Mouse (Mus musculus): ENCODE results near the gene Camk2d.

The Camk2d gene

DNA sequence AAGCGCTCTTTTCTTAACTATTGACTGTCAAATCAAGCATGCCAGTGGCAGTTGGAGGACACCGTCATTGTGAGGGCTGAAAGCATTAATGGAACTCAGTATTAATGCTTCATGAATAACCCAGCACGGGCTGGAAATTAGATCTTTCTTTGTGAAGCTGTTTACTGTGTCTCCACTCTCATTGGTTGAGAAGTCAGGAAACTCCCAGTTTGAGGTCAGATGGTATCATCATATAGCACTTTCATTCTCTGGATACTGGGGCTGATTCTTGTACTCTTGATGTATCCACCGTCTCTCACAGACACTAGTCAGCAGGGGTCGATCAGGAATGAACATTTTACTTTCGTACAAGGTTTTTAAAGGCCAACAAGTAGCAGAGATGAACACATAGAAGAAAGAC lies 54.6 kb downstream of the Camk2d start:
- no peak for DNase-seq (ENCODE audit: low spot score in 2 of 2)

DNA sequence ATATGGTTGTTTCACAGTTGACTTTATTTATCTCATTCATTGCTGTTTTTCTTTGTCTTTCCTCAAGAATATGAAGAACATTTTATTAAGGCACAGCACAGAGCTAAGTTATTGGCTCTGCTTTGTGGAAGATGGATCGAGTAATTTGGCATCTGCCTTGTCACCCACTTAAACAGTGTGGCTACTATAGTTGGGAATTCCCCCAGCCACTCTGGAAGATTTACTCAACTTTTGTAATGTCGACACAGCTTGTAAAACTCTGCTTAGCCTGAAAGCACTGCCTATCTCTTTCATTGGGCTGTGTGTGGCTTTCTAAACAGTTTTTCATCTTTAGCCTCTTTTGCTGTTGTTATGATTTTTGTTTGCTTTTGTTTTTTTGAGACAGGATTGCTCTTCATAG lies 56.3 kb downstream of the Camk2d start:
- DNase-seq (ENCODE audit: low spot score in 2 of 2), result no peak

DNA sequence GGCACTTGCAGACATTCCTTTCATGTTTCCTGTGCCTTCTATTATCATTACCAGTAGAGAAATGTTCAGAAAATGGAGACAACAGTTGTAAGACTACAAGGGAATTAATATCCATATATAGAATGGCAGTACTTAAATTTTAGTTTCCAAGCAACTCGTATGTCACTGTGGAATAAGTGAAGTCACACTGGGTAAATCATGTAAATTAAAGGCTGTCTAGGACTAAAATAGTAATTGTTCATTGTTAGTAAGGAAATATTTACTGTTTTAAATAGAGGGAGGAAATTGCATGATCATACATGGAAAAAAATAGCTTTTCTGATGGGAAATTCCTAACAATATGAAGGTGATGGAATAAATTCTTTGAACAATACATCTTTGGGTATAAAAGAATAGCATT lies 57.0 kb downstream of the Camk2d start:
- DNase-seq (ENCODE audit: low spot score in 2 of 2), result no peak

DNA sequence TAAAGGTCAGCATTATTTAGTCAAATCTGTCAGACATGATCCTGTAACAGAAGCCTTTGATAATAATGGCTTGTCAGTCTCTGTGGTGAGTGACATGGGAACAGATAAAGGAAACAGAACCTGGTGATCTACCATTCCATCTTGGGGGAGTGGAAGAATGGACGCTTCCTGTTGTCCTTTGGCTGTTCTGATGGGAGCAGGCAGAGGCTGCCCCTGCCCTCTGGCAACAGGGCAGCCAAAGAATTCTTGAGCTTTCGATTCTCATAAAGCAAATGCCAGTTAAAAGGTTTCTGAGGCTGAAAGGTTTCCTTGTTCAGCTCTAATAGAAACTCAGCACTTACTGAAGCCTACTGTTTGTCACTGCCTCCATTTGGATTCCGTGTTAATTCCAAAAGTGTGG lies 60.1 kb downstream of the Camk2d start:
- no peak for DNase-seq (ENCODE audit: low spot score in 2 of 2)

DNA sequence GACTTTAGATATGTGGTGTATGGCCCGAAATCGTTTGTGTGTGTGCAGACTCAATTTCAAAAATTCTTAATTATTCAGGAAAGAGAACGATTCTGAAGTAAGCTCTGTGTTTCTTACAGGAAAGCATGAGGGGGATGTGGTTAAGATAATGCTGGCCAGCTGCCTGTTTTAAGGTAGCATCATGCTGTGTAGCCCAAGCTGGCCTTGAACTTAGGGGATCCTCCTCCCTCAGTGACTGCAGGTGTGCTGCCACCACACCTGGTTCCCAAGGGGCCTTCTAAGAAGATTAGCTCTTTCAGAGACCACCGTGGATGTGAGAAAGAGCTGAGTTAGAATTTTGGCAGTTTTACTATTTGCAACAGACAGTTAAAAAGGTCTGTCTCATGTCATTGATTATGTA lies 61.8 kb downstream of the Camk2d start:
- no peak for DNase-seq (ENCODE audit: low spot score in 2 of 2)

DNA sequence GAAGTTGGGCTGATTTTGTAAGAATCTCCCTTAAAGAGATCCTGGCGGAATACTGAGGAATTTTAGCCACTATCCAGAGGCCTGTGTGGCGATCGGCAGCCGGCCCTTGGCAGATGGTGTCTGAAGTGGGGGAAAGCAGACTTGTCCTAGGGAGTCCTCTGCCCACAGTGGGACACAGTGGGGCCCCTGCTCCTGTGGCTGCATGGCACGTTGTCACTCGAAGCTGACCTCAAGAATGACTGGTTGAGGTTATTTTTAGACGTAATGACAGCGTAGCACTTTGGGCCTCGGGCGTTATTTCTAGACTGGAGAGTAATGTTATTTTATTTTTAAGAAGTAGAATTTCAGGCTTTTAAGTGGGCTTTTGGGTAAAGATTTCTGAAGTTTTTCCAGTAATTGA lies 62.7 kb downstream of the Camk2d start:
- DNase-seq (ENCODE audit: low spot score in 2 of 2), result no peak

DNA sequence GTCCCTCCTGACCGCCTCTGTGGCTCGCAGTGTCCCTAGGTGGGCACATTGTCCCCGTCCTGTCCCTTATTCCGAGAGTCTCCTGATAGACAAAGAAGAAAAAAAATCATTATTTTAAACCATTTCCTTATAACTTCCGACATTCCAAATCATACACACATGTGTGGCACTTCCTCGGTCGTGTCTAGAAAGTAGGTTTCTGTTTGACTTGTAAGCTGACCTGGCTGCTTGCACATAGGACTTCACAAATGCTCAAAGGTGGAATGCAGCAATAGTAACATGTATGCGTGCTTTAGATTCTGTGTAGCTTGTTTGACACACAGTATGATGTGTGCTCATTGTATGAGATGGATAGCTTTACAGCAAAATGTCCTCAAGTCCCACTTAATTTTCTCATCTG lies 63.1 kb downstream of the Camk2d start:
- DNase-seq (ENCODE audit: low spot score in 2 of 2), result no peak

DNA sequence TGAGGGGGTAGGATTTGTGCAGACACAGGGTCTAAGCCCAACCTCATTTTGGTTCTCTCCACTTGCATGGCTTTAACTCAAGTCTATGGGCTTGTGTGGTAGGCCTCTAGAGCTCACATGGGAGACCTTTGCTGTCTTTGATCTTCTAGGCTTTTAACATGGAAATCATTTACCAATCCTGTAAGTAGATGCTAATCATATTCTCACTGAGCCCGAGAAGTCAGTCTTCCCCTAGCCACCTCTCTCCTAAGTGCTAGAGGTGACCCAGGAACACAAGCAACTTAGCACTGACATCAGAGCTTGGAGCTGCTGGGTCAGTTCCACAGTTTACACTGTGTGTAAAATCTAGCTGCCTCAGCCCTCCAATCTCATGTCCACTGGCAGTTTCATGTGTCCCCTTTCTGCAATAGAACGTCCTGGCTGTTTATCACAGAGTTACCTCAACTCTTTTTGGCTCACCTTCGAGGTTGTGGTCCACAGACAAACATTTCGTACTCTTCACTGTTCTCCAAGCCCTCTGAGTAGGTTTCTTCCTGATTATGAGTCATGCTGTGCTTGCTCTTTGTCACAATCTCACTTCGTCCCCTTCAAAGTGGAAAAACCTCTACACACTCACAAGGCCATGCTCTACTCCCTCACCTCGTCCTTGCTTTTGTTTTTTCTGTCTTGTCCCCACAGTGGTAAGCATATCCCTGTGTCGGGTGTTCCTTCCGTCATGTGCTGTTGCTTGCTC lies 63.9 kb downstream of the Camk2d start:
- no peak for DNase-seq (ENCODE audit: low spot score in 2 of 2)

DNA sequence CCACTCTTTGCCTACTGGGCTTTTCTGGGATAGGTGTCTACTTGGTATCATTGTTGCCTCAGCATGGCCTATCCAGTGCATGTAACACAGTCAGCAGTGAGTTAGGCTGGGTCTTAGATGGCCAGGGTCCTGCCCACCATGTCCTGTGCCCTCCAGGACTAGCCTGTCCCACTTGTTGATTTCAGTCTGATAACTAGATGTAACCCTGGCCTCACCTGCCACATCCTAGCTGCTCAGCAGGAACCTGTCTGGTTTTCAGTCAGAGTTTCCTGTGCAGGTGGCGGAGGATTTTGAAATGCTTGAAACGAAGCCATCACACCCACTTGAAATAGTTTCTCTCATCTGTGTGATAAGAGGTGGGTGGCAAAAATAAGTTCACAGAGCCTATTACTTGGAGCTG lies 64.5 kb downstream of the Camk2d start:
- DNase-seq (ENCODE audit: low spot score in 2 of 2), result no peak

DNA sequence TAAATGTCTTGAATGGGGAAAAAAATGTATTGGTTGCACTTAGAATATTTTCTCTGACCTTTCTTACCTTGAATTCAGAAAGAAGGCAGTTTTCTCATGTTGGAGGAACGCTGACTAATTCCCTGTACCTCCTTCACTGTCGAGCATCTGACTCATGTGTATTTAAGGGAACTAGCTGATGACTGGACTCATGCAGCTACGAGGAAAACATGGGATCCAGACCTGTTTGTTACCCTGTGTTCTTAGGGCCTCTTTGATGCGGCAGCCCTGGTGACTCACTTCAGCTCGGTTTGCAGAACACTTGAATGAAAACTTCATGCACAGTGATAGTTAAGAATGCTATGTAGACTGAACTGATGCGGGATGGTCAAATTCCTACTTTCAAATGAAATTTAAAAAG lies 64.9 kb downstream of the Camk2d start:
- DNase-seq (ENCODE audit: low spot score in 2 of 2), result no peak

DNA sequence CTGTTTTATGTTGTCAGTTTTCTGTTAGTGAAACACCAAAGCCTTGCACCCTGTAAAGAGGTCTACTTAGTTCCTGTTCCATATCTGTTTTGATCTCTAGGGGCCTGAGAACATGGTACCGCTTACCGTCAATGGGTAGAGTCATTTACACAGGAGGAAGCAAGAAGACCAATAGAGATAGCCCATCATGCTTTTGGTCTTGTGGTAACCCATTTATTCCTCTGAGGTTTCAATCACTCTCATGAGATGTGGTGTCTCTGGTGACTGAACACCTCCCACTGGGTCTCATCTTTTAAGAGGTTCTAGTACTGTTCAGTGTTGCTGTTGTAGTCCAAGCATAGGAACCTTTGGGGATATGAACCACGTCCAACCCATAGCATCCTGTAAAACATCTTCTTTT lies 65.8 kb downstream of the Camk2d start:
- no peak for DNase-seq (ENCODE audit: low spot score in 2 of 2)

DNA sequence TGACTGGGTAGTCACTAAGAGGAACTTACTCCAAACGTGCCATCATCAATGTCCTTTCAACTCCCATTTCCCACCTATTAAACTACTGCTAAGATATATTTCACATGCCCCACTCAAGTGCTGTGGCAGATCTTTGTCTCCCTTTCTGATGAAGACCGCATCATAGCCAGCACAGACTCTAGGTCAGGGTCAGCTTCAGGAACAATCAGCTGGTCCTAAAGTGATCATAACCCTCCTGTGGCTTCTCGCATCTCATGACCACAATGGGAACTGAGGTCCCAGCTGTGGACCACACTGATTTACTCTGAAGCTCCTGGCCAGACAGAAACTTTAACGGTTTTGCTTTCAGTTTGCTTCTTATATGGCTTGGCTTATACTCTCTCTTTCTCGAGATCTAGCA lies 67.3 kb downstream of the Camk2d start:
- DNase-seq (ENCODE audit: low spot score in 2 of 2), result no peak

DNA sequence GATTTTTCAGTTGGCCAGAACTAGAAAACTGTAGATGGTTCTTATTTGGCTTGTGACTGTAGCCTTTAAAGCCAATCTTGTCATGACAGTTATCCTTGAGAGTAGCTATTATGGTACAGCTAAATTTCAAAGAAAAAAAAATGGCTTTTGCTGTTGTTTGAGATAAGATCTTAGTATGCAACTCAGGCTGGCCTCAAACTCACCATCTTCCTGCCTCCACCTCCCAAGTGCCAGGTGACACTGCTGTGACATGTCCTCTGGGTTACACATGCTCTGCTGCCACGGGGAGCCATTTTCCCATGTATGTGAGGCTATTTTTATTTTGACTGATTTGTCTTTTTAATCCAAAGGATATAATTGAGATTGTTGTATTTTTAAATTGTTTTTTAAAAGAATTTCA lies 69.8 kb downstream of the Camk2d start:
- DNase-seq (ENCODE audit: low spot score in 2 of 2), result no peak

DNA sequence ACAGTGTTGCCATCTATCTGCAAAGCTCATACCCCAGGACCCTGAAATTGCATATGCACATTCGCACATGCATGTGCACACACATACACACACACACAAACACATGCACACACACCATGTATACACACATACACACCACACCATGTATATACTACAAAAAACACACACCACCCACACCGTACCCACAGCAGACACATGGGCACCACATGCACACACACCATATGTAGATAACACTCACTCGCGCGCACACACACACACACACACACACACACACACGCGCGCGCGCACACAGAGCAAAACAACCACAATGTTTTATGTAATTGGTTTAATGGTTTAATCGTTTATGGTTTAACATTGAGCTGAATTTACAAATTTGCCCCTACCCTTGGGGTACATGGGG lies 70.9 kb downstream of the Camk2d start:
- no peak for DNase-seq (ENCODE audit: low spot score in 2 of 2)

DNA sequence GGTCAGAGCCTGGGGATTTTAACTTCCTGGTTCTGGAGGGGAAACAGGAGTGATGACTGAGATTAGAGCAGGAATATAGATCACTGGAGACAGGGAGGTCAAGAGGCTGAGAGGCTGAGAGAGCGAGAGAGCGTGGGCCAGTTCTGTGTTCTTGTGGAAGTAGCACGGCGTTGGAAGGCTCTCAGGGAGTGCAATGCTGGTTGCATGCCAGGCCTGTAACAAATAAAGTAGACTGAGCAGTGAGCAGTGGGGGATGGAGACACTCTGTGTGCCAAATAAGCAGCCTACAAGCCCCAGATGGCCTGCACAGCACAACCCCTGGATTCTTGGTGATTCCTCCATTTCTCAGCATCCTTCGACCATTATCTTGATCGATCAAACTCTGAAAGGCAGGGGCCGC lies 71.3 kb downstream of the Camk2d start:
- no peak for DNase-seq (ENCODE audit: low spot score in 2 of 2)

DNA sequence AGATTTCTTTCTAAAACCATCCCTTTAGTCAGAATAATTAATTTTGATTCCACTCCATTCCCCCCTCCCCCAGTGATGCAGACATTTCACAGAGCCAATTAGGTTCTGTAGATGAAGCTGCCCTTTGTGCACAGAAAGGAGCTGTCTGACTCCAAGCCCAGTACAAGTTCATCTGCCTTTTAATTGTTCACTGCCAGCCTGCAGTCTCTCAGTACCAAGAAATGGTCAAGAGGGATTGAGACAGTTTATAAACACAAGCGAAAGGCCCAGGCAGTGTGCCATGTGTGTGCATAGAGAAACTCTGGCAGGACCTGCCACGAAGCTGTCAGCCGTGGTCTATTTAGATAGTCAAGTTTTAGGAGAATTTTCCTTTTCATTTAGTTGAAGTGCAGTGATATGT lies 72.0 kb downstream of the Camk2d start:
- DNase-seq (ENCODE audit: low spot score in 2 of 2), result no peak

DNA sequence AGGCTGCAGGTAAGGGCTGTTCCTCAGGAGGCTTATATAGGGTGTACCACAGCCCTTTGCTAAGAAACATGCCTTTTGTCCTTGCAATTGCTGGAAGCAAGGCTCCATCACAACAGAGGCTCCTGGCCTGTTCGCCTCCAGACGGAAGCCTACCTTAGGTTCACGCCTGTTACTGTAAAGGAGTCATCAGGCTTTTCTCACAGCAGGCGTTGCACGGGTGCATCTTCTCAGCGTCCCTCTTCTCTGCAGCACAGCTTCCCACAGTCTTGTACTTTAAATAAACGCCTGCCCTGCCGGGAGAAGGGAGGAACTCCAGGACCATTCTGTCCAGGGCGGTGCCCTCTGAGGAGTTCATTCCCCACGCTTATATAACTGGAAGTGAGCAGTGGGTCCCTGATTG lies 72.6 kb downstream of the Camk2d start:
- DNase-seq (ENCODE audit: low spot score in 2 of 2), result no peak

DNA sequence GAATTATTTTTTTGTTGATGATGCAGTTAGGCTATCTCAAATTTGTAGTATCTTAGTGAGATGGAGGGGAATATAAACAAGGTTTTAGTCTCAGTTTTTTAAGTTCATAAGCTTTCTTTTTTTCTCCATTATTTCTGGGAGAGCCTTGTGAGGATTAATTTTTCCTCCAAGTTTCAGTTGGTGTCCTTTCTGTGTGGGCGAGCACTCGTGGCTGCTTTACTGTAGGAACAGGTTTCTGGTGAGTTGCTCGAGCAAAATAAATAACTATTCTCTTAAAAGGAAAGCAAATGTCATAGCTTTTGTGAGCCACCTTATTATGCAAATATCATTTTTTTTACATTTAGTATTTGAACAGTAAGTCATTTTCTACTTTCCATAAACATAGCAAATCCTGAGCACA lies 74.3 kb downstream of the Camk2d start:
- DNase-seq (ENCODE audit: low spot score in 2 of 2), result no peak

DNA sequence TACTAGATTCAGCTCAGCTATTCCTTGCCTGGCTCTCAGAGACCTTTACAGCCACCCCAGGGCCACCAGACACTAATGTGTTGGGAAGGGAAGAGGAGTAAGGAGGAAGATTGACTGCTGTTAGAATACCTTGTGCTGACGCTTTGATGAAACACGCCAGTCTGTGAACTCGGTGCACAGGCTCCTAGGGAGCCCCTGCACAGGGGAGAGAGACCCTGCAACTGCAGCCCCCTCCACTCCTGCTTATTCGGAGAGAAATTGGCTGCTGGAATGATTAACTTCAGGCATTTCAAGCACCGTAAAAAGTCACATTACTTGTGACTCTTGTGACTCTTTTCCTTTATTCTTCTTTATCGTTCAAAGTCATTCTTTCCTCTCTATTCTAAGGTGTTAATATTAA lies 75.2 kb downstream of the Camk2d start:
- no peak for DNase-seq (ENCODE audit: low spot score in 2 of 2)

DNA sequence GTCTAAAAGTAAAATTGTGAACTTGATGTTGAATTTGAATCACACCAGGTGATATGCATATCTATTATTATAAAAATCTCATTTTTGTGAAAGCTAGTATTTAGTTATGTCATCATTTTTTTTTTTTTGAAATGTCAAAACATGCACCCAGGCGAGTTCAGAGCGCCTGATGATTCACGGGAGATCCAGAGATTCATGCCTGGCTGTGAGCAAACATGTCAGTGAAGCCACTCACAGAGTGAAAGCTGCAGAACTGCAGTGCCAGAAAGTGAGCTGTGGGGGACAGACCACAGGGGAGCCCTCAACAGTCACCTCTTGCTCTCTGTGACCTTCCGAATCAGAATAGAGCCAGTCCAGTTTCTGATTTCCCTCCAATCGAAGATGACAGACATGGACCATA lies 84.9 kb downstream of the Camk2d start:
- no peak for DNase-seq (ENCODE audit: low spot score in 2 of 2)

DNA sequence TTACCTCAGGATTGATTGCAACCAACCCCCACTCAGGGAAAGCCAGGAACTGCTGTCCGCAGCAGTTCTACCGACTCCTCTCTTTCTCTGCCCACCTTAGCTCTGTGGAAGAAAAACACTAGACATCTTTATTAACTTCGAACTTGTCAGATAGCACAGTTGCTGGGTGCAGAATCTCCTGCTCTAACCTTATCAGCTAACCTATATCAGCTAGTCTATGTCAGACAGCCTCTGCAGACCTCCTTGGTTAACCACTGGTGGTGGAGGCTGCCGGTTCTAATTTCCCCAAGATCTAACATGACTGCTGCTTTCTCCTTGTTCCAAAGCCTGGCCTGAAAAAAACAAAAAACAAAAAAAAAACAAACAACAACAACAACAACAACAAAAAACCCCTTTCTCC lies 85.9 kb downstream of the Camk2d start:
- DNase-seq (ENCODE audit: low spot score in 2 of 2), result no peak

DNA sequence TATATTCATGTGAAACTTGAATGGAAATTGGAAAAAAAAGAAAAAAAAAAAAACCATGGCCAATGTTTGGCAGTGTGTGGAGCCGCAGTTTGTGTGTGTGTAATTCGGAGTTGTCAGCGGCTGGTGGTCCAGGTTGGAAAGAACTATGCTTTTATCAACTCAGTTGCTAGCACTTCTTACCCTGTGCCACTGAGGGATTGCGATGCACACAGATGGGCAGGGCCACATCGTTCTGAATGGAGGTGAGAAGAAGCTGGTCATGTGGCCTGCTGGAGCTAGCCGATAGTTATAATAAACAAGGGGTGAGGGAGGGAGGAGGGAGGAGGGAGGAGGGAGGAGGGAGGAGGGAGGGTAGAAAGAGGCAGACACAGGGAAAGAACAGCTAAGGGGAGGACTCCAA lies 89.3 kb downstream of the Camk2d start:
- no peak for DNase-seq (ENCODE audit: low spot score in 2 of 2)

DNA sequence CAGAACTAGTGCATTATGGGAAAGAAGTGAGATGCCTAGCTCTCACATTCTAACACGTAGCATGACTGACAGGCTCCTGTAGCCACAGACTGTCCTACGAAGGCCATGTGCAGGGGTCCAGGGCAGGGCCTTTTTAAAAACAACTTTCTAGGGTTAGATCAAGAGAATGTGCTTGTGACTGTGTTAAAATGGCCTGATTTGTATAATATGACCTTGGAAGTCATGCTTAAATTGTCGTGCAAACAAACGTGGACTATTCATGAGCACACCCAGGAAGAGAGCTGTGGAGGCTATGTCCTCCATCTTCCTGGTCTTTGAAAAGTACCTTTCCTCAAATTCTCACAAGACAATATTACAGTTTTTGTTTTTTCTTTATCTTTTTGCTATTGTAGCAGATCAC lies 91.0 kb downstream of the Camk2d start:
- no peak for DNase-seq (ENCODE audit: low spot score in 2 of 2)

DNA sequence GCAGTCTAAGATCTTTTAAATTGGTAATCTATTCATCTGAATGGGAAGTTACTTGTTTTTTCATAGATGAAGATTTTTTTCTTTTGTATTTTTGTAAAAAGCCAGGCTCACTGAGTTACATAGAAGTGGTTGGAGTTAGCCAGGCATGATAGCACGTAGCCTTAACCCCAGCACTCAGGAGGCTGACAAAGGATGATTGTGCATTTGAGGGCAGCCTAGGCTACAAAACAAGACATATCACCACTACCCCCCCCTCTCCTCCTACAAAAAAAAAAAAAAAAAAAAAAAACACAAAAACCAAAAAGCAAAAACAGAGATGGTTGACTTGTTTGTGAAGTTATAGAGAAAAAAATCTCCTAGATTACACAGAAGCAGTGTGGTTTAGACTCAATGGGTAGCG lies 92.4 kb downstream of the Camk2d start:
- DNase-seq (ENCODE audit: low spot score in 2 of 2), result no peak
